Mouse (Mus musculus) stomach, embryonic 14.5 days (tissue): ENCODE results near the gene Tcirg1. TPM values are rescaled to one million over a fixed set of nuclear protein-coding genes. Genes with fewer than 3 reads are reported as not detected.

Experiments
- ATAC-seq: fragments of 200-750 bp; cut with Nextera tagmentation; 2 replicates; pipeline ENCODE4 v1.8.0; 2017; ENCODE audit warnings: low read depth, moderate TSS enrichment; ENCODE audit not compliant: insufficient number of reproducible peaks, insufficient read depth, low FRiP score
- H3K27ac ChIP-seq: fragments of 300-500 bp; sonication (generic); 2 replicates; pipeline ENCODE4 v1.5.1; 2014; ENCODE audit warnings: mild to moderate bottlenecking, low read length, moderate library complexity, mixed read lengths
- H3K27me3 ChIP-seq: fragments of 300-500 bp; sonication (generic); 2 replicates; pipeline ENCODE4 v1.6.1; 2014; ENCODE audit warnings: low read length, control low read depth, mixed read lengths; ENCODE audit not compliant: control insufficient read depth, insufficient read depth
- H3K36me3 ChIP-seq: fragments of 300-500 bp; sonication (generic); 2 replicates; pipeline ENCODE4 v1.6.1; 2014; ENCODE audit warnings: mild to moderate bottlenecking, control low read depth, low read length, moderate library complexity, mixed read lengths; ENCODE audit not compliant: control insufficient read depth, insufficient read depth
- H3K4me1 ChIP-seq: fragments of 300-500 bp; sonication (generic); 2 replicates; pipeline ENCODE4 v1.6.1; 2014; ENCODE audit warnings: low read length, control low read depth, mixed read lengths; ENCODE audit not compliant: control insufficient read depth, insufficient read depth
- H3K4me2 ChIP-seq: fragments of 300-500 bp; sonication (generic); replicated peaks from 2 replicates; pipeline ENCODE4 v1.6.1; 2014; ENCODE audit warnings: low read depth, low read length, control low read depth
- H3K4me3 ChIP-seq: fragments of 300-500 bp; sonication (generic); 2 replicates; pipeline ENCODE4 v1.5.1; 2014; ENCODE audit warnings: low read depth, low read length, control low read depth
- H3K9ac ChIP-seq: fragments of 300-500 bp; sonication (generic); replicated peaks from 2 replicates; pipeline ENCODE4 v1.6.1; 2014; ENCODE audit warnings: low read depth, mild to moderate bottlenecking, control low read depth, low read length, moderate library complexity, mixed read lengths
- H3K9me3 ChIP-seq: fragments of 300-500 bp; sonication (generic); 2 replicates; pipeline ENCODE4 v1.6.1; 2016; ENCODE audit warnings: low read depth, low read length, control low read depth; ENCODE audit not compliant: control insufficient read depth
- WGBS: fragments of 180-500 bp; shearing (Covaris S2); extraction: QIAGEN DNeasy Blood & Tissue Kit; methylation state at CpG from one replicate; pipeline ENCODE4 v1.1.7; 2014; 5-methylcytosine and 5-hydroxymethylcytosine counted together
- polyA plus RNA-seq: library from polyadenylated mRNA; unstranded; fragments of >200 nt; fragmentation: Nextera tagmentation; extraction: Ambion mirVana; gene quantifications from 2 replicates; pipeline ENCODE4 v1.2.1, GENCODE M21; 2014

Tcirg1 gene
- polyA plus RNA-seq, 1 experiment from 2014 or later = 28.4 TPM

DNA sequence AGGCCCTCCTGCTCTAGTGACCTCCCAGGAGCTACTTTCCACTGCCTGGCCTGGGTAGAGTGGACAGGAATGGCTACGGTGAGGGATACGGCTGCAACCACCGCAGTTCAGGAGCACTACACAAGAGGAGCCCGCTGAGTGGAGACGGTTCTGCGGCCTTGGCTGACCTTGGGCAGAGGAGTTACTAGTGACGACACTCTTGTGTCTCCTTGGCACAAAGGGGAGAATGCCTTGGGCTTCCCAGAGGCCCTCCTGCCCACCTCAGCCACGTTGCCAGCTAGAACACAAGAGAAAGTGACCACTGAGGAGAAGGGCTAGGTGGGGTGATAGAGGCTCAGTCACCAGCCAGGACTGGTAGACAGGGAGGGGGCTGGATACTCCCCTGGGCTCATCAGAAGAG, 17.3 kb upstream of the Tcirg1 start:
- no peaks in the 10 kb centered on the region for H3K36me3 ChIP-seq
- H3K4me1 ChIP-seq = peaks cover 3% of the 10 kb centered on the region; the same call in 1 of the 2 replicates
- H3K9ac ChIP-seq = no peak overlapping the region
- H3K9me3 ChIP-seq = no peaks in the 10 kb centered on the region
- 78% methylated on average over 8 of the region's 8 CpGs for WGBS
- no peaks in the 10 kb centered on the region for H3K27me3 ChIP-seq
- H3K27ac ChIP-seq = peak overlapping the region; percentile 27; the same call in 1 of the 2 replicates
- ATAC-seq = no peak
- H3K4me2 ChIP-seq = no peak overlapping the region
- no peak overlapping the region for H3K4me3 ChIP-seq

DNA sequence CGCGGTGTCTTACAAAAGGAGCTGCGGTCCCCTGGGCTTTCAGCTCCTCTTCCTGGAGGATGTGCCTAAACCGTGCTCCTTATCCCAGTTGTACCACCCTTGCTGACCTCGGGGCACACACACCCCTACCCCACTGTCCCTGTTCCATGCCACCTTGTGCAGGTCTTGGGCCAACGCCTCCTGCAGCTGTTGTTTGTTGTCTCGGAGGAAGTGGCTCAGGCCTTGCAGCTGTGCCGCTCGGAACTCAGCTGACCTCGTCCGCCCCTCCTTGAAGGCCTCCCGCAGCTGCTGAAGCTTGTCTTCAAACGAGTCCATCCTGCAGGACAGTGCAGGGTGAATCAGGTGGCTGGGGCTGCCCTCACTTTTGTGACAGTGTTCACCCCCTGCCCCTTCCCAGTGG, 16.7 kb upstream of the Tcirg1 start:
- no peak for ATAC-seq
- Histone ChIP-seq H3K4me2 (no peak overlapping the region), H3K4me3 (no peak overlapping the region), H3K27ac (peak overlapping the region; percentile 27), H3K9me3 (no peaks in the 10 kb centered on the region), H3K9ac (no peak overlapping the region), H3K27me3 (no peaks in the 10 kb centered on the region), H3K36me3 (no peaks in the 10 kb centered on the region), H3K4me1 (no peaks in the 10 kb centered on the region)
- WGBS = 40% methylated on average over 13 of the region's 13 CpGs

DNA sequence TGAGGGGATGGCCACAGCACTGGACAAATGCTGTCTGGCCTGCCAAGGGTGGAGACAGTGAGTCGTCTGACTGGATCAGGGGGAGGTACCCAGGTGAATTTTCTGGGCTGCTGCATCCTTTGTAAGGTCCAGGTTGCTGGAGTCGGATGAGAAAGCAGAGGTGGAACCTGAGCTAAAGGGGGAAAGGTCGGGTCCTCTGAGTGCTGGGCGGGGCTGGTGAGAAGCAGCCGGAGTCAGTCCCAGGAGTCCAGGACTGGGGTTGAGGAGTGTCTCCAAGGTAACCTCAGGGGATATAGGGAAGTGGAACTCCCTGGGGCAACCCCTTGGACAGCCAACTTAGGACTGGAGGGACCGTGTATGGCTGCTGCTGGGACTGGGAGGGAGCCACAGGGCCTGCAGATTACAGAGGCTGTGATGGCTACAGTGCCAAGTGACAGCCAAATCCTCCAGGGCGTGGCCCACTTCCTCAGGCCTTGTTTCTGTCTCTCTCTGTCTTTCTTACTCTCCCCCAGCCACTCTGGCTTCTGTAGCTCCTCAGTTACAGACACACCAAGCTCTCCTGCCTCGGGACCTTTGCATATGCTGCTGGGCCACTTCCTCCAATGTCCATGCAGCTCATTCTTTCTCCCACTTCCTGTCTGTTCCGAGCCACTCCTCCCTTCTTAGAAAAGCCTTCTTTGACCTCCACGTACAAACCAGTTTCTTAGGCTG, 15.9 kb upstream of the Tcirg1 start:
- Histone ChIP-seq H3K9me3 (no peaks in the 10 kb centered on the region), H3K27ac (no peak overlapping the region), H3K4me3 (no peak overlapping the region), H3K27me3 (no peaks in the 10 kb centered on the region), H3K9ac (no peak overlapping the region), H3K36me3 (no peaks in the 10 kb centered on the region), H3K4me1 (no peaks in the 10 kb centered on the region), H3K4me2 (no peak overlapping the region)
- WGBS = 53% methylated on average over 10 of the region's 10 CpGs
- no peak for ATAC-seq

DNA sequence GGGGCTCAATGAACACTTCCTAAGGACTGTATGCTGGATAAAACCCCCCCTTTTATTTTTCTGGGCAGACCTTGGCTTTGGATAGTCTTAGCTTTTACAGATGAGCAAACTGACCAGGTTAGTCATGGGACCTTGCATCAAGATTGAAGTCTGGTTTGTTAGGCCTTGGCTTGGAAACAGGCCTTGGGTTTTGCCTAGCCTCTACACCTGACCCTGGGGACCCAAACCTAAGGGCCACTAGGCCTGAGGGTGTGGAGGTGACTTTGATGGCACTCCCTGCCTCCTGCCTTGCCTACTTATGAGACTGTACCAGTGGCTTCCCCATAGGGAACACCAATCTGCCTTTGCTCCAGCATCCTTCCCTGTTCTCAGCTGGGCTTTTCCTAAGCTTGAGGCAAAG, 13.0 kb upstream of the Tcirg1 start:
- no peaks in the 10 kb centered on the region for H3K9me3 ChIP-seq
- no peak overlapping the region for H3K9ac ChIP-seq
- H3K36me3 ChIP-seq = no peaks in the 10 kb centered on the region
- H3K4me3 ChIP-seq = no peak overlapping the region
- no peak overlapping the region for H3K4me2 ChIP-seq
- H3K27ac ChIP-seq = no peak overlapping the region
- H3K4me1 ChIP-seq = no peaks in the 10 kb centered on the region
- H3K27me3 ChIP-seq = no peaks in the 10 kb centered on the region
- no peak for ATAC-seq

DNA sequence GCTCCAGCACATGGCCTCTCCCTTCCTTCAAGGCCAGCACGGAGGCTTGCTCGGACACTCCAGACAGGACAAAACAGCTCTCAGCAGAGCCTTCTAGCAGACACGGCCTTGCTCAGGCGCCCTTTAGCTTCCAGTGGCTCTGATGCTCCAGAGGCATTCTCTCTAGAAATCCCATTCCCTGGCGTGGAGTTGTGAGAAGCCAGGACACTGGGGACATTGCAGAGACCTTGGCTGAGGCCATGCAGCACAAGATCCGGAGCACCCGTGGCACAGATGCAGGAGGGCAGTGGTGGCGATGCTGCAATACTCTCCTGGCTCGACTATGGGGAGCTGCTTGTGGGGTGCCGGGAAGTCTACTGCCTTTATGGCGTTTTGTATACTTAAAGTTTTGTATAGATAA, 9.8 kb upstream of the Tcirg1 start:
- no peaks in the 10 kb centered on the region for H3K27me3 ChIP-seq
- H3K4me1 ChIP-seq = peaks cover 11% of the 10 kb centered on the region; the same call in 1 of the 2 replicates
- H3K36me3 ChIP-seq = no peaks in the 10 kb centered on the region
- no peak overlapping the region for H3K9ac ChIP-seq
- WGBS = 73% methylated on average over 11 of the region's 11 CpGs
- no peak overlapping the region for H3K27ac ChIP-seq
- no peak overlapping the region for H3K4me2 ChIP-seq
- no peak for ATAC-seq
- no peaks in the 10 kb centered on the region for H3K9me3 ChIP-seq
- no peak overlapping the region for H3K4me3 ChIP-seq

DNA sequence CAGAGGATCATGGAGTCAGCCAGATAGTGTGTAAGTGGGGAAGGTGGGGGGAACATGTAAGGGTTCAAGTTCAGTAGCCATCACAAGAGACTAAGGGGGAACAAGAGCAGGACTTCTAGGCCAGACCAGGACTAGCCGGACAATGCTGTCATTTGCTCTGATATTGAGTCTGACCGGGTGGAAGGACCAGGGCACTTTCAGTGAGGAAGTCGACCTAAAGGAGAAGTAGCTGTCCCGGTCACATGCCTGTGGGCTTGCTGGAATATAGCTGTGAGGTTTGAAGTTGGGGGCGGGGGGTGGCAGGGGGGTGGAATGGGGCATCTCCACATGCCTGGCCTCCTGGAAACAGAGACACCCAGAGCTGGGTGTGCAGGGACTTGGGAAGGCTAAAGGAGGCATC, 7.6 kb upstream of the Tcirg1 start:
- 91% methylated on average over 5 of the region's 5 CpGs for WGBS
- no peak overlapping the region for H3K4me2 ChIP-seq
- no peaks in the 10 kb centered on the region for H3K27me3 ChIP-seq
- ATAC-seq = no peak
- 0 out of 2 replicates have a peak, but pooled peaks cover 5% of the 10 kb centered on the region for H3K36me3 ChIP-seq
- no peaks in the 10 kb centered on the region for H3K9me3 ChIP-seq
- H3K4me1 ChIP-seq = peaks cover 11% of the 10 kb centered on the region; the same call in 1 of the 2 replicates
- H3K27ac ChIP-seq = no peak overlapping the region
- no peak overlapping the region for H3K9ac ChIP-seq
- no peak overlapping the region for H3K4me3 ChIP-seq

DNA sequence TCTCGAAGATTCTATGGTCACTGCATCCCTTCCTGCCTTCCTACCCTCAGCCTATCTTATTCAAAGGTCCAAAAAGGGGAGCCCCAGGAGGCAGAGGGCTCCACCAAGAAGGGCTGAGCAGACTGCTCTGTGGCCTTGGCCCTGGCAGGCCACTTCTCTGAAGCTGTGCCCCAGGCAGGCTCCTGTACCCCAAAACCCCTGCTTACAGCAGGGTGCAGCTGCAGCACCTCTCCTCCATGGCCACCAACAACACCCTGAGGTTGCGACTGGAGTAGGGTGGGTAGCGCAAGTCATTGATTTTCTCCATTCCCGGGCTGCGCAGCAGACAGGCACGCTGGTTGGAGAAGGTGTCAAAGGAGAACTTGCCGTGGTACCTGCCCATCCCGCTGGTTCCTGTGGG, 6.8 kb upstream of the Tcirg1 start:
- Histone ChIP-seq H3K36me3 (peaks cover 11% of the 10 kb centered on the region), H3K9me3 (no peaks in the 10 kb centered on the region), H3K4me2 (peak overlapping the region; percentile 84), H3K9ac (peak overlapping the region; percentile 61), H3K27me3 (no peaks in the 10 kb centered on the region), H3K4me1 (peaks cover 11% of the 10 kb centered on the region; the same call in 1 of the 2 replicates), H3K27ac (peak overlapping the region; percentile 76; the same call in 1 of the 2 replicates), H3K4me3 (peak overlapping the region; percentile 66)
- 83% methylated on average over 8 of the region's 8 CpGs for WGBS
- ATAC-seq = no peak

DNA sequence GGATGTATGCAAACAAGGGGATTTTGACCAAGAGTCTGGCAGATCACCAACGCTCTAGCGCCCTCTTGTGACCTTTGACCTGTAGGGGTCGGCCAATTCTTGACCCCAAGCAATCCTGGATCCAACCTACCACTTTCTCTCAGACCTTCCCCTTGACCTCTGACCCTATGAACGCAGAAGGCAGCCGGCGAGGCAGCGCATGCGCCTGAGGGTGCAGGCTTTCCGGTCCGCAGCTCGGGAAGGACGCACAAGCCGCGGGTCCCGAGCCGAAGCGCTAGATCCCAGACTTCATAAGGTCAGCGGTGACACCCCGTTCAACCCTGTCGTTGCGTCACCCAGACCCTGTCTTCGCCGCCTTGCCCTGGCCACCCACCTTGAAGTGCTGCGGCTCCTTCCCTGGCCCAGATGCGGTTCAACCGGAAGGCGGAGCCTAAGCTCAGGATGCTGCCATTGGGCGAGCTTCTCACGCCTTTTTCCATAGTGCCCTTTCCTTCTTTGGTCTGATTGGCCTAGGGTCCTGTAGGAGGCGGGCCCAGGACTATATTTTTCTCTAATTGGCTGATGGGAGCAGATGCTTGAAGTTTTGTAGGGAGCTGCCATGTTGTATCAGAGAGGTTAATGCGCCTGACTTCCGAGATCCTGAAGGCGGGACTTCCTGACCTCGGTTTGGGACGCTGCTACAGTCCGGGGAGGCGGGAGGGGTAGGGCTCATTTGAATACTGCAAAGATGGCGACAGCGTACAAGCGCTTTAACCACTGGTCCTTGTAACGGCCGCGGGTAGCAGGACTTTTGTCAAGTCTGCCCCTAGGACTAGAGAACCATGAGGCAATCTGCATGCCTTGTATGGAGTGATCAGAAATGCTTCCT, 5.6 kb upstream of the Tcirg1 start, which contains the start of gene Ndufs8:
Ndufs8 (minus strand) TSS at position 438 of the 868 bp plus-strand sequence.
- Histone ChIP-seq H3K9me3 (no peaks in the 10 kb centered on the region), H3K4me2 (peak within 1 kb of the TSS; percentile 84), H3K4me1 (peaks cover 15% of the 10 kb centered on the region), H3K4me3 (peak within 1 kb of the TSS; percentile 66), H3K36me3 (peaks cover 19% of the 10 kb centered on the region), H3K27ac (peak within 1 kb of the TSS; percentile 76), H3K9ac (peak within 1 kb of the TSS; percentile 65), H3K27me3 (no peaks in the 10 kb centered on the region)
- WGBS = under 1% methylated on average over 43 of the region's 43 CpGs
- ATAC-seq = peak; percentile 98
